Mouse (Mus musculus) lung, postnatal 0 days (tissue): ENCODE measurements around the gene Rhebl1. TPM values are rescaled to one million over a fixed set of nuclear protein-coding genes. Genes with fewer than 3 reads are reported as not detected.

Experiments
- ATAC-seq: fragments of 200-750 bp; cut with Nextera tagmentation; 2 replicates; pipeline ENCODE4 v1.8.0; 2017; ENCODE audit warnings: moderate library complexity
- DNase-seq: peaks from one replicate; pipeline ENCODE4 v3.0.0-alpha.2; 2016; ENCODE audit warnings: low spot score
- H3K27ac ChIP-seq: fragments of 300-500 bp; sonication (generic); 2 replicates; pipeline ENCODE4 v1.5.1; 2014; ENCODE audit warnings: antibody characterized with exemption, mild to moderate bottlenecking, low read length, mixed read lengths
- H3K27me3 ChIP-seq: fragments of 300-500 bp; sonication (generic); replicated peaks from 2 replicates; pipeline ENCODE4 v1.6.1; 2014; ENCODE audit warnings: low read length, mixed read lengths; ENCODE audit not compliant: insufficient read depth
- H3K36me3 ChIP-seq: fragments of 300-500 bp; sonication (generic); 2 replicates; pipeline ENCODE4 v1.6.1; 2014; ENCODE audit warnings: low read length, mixed read lengths; ENCODE audit not compliant: insufficient read depth
- H3K4me1 ChIP-seq: fragments of 300-500 bp; sonication (generic); 2 replicates; pipeline ENCODE4 v1.6.1; 2014; ENCODE audit warnings: antibody characterized with exemption, low read depth, low read length, mixed read lengths; ENCODE audit not compliant: insufficient read depth
- H3K4me2 ChIP-seq: fragments of 300-500 bp; sonication (generic); replicated peaks from 2 replicates; pipeline ENCODE4 v1.6.1; 2014; ENCODE audit warnings: low read depth, mild to moderate bottlenecking, low read length, moderate library complexity, mixed read lengths
- H3K4me3 ChIP-seq: fragments of 300-500 bp; sonication (generic); 2 replicates; pipeline ENCODE4 v1.5.1; 2014; ENCODE audit warnings: low read depth, low read length
- H3K9ac ChIP-seq: fragments of 300-500 bp; sonication (generic); replicated peaks from 2 replicates; pipeline ENCODE4 v1.6.1; 2014; ENCODE audit warnings: low read depth, mild to moderate bottlenecking
- H3K9me3 ChIP-seq: fragments of 300-500 bp; sonication (generic); 2 replicates; pipeline ENCODE4 v1.6.1; 2016; ENCODE audit warnings: low read length, mixed read lengths
- CTCF ChIP-seq: IDR thresholded peaks from 2 replicates; pipeline ENCODE4 v1.5.1; 2016; ENCODE audit warnings: antibody characterized with exemption, mild to moderate bottlenecking
- EP300 ChIP-seq: IDR thresholded peaks from 2 replicates; pipeline ENCODE4 v1.6.1; 2016; ENCODE audit warnings: antibody characterized with exemption, mild to moderate bottlenecking, control low read depth
- WGBS: fragments of 180-500 bp; shearing (Covaris S2); extraction: QIAGEN DNeasy Blood & Tissue Kit; methylation state at CpG from one replicate; pipeline ENCODE4 v1.1.7; 2014; 5-methylcytosine and 5-hydroxymethylcytosine counted together
- polyA plus RNA-seq: library from polyadenylated mRNA; unstranded; fragments of >200 nt; fragmentation: Nextera tagmentation; extraction: Ambion mirVana; gene quantifications from 2 replicates; pipeline ENCODE4 v1.2.1, GENCODE M21; 2015

The Rhebl1 gene
- polyA plus RNA-seq, 1 experiment from 2014 or later, result 10.2 TPM

GRCm38 (mm10) chr15:98881656-98882008, 12.7 kb downstream of the Rhebl1 start:
- no peaks in the 10 kb centered on the region for H3K36me3 ChIP-seq
- no peak for ATAC-seq
- no peaks in the 10 kb centered on the region for H3K9me3 ChIP-seq
- H3K27me3 ChIP-seq, result no peaks in the 10 kb centered on the region
- peak overlapping the region; percentile 70; the same call in 1 of the 2 replicates for H3K4me3 ChIP-seq
- H3K4me2 ChIP-seq, result peak overlapping the region; percentile 81
- TF ChIP-seq EP300 (no peak), CTCF (no peak)
- DNase-seq, result no peak
- H3K4me1 ChIP-seq, result no peaks in the 10 kb centered on the region
- peak overlapping the region; percentile 15; the same call in 1 of the 2 replicates for H3K27ac ChIP-seq
- 12% methylated on average over 5 of the region's 5 CpGs for WGBS
- no peak overlapping the region for H3K9ac ChIP-seq

DNA sequence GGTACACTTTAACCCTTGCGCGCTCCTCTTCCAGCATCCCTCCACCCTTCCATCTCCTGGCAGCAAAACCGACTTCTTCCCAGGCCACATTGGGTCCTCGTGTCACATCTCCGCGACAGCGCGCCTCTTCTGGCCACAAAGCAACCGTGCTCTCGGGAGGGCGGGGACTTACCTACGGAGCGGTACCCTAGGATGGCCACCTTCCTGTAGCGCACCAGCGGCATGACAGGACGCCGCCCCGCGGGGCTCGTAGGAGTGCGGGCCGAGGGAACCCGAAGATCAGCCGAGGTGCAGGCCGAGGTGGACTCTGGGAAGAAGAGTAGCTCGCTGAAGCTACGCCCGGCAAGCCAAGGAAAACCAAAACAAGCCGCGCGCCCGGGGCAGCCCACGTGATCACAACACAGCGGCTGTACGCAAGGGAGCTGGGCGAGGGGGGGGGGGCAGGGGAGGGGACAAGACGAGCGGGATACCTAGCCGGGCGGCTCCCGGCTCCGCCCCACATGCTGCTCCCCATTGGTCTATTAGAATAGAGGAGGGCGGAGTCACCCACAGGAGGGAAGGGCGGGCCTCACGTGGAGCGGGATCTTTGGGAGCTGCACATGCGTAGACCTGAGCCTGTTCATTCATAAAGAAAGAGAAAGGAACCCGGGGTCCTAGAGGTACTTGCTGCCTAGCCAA, 13.2 kb downstream of the Rhebl1 start:
- no peaks in the 10 kb centered on the region for H3K27me3 ChIP-seq
- peak overlapping the region; percentile 55 for H3K9ac ChIP-seq
- H3K4me3 ChIP-seq, result peak overlapping the region; percentile 70
- H3K27ac ChIP-seq, result peak overlapping the region; percentile 84
- H3K36me3 ChIP-seq, result no peaks in the 10 kb centered on the region
- peak overlapping the region; percentile 81 for H3K4me2 ChIP-seq
- under 1% methylated on average over 44 of the region's 48 CpGs for WGBS
- TF ChIP-seq CTCF (peak; percentile 60), EP300 (no peak)
- ATAC-seq (peak; percentile 98), DNase-seq (peak; percentile 99)
- H3K9me3 ChIP-seq, result no peaks in the 10 kb centered on the region
- no peaks in the 10 kb centered on the region for H3K4me1 ChIP-seq

- 8% methylated on average over 3 of the region's 3 CpGs for WGBS
These were observed 17.0 kb downstream of the Rhebl1 start for GRCm38 (mm10) chr15:98877331-98877730.

GRCm38 (mm10) chr15:98871916-98872888, 22.1 kb downstream of the Rhebl1 start:
- 2% methylated on average over 41 of the region's 51 CpGs for WGBS
- Histone ChIP-seq H3K4me2 (peak overlapping the region; percentile 78), H3K4me3 (peak overlapping the region; percentile 92), H3K27me3 (no peaks in the 10 kb centered on the region), H3K9ac (peak overlapping the region; percentile 99), H3K4me1 (peaks cover 12% of the 10 kb centered on the region), H3K9me3 (no peaks in the 10 kb centered on the region), H3K27ac (peak overlapping the region; percentile 99), H3K36me3 (no peaks in the 10 kb centered on the region)
- peak; percentile 98 for DNase-seq
- TF ChIP-seq EP300 (peak; percentile 59; the same call in 1 of the 2 replicates), CTCF (no peak)
- peak; percentile 74 for ATAC-seq

More at GRCm38 (mm10) chr15:98877331-98877730, 17.0 kb downstream of the Rhebl1 start:
- DNase-seq (peak; percentile 81), ATAC-seq (no peak)
- Histone ChIP-seq H3K4me1 (no peaks in the 10 kb centered on the region), H3K4me2 (no peak overlapping the region), H3K27me3 (no peaks in the 10 kb centered on the region), H3K9me3 (no peaks in the 10 kb centered on the region), H3K4me3 (no peak overlapping the region), H3K27ac (no peak overlapping the region), H3K9ac (no peak overlapping the region), H3K36me3 (no peaks in the 10 kb centered on the region)
- TF ChIP-seq CTCF (peak; percentile 89), EP300 (no peak)

DNA sequence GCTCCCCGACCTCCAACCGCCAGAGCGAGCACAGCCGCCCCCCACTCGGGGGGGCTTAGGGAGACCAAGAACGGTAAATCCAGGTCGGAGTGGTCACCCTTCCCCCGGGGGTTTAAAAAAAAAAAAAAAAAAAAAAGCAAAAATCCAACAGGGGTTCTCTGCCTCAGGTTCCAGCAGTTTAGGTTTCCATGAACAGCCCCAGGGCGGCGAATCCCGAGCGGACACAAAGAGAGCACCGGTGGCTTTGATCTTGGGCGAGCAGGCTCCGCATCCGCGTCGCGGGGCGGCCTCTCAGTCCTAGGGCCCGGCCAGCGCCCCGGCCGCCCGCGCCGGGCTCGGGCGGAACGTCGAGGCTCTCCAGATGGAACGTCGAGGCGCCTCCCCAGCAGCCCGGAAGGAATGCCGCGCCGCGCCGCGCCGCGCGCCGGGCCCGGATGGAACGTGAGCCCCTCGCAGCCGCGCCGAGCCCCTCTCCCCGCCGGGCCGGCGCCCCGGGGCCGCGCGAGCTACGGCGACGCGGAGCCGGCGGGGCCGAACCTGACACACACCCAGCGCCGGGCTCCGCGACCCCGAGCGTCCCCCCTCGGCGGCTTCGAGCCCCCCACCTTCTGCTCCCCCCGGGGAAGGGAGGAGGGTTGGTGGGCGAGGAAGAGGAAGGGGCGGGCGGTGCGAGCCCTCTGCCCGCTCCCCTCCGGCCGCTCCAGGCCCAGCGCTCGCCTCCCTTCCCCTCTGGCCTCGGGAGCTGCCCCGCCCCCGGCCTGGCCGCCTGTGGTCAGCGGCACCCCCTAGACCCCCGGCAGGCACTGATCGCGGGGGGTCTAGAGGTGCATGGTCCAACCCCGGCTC, 23.0 kb downstream of the Rhebl1 start, which contains the start of gene Kmt2d:
TSS of gene Kmt2d (minus strand) at position 135 of the 846 bp plus-strand sequence.
- ATAC-seq, result peak; percentile 59
- H3K9me3 ChIP-seq, result no peaks in the 10 kb centered on the region
- peaks cover 12% of the 10 kb centered on the region for H3K4me1 ChIP-seq
- peak within 1 kb of the TSS; percentile 92 for H3K4me3 ChIP-seq
- peak within 1 kb of the TSS; percentile 99 for H3K27ac ChIP-seq
- H3K36me3 ChIP-seq, result no peaks in the 10 kb centered on the region
- H3K4me2 ChIP-seq, result peak within 1 kb of the TSS; percentile 78
- DNase-seq, result peak; percentile 78
- H3K27me3 ChIP-seq, result no peaks in the 10 kb centered on the region
- TF ChIP-seq EP300, result no peak
- TF ChIP-seq CTCF, result no peak
- H3K9ac ChIP-seq, result peak within 1 kb of the TSS; percentile 99
- under 1% methylated on average over 44 of the region's 94 CpGs for WGBS
